Mouse (Mus musculus) thymus, adult 2 months (tissue): ENCODE data around the gene Taf9b. TPM values are rescaled to one million over a fixed set of nuclear protein-coding genes. Genes with fewer than 3 reads are reported as not detected.
"Not testable (repeated sequence)": the region's sequence is repeated elsewhere in the genome, so short reads cannot be mapped to it uniquely, and the experiment has no call there.

ENCODE experiments used
- DNase-seq: peaks from one replicate; pipeline ENCODE4 v3.0.0; 2021
- H3K27ac ChIP-seq: fragments of 200-500 bp; 2 replicates; pipeline ENCODE4 v1.5.1; 2012; ENCODE audit warnings: low read length, control low read depth; ENCODE audit not compliant: control insufficient read depth, insufficient read depth
- H3K27me3 ChIP-seq: fragments of 200-500 bp; 2 replicates; pipeline ENCODE4 v1.6.1; 2012; ENCODE audit warnings: mild to moderate bottlenecking, low read length, moderate library complexity, mixed read lengths; ENCODE audit not compliant: control insufficient read depth, insufficient read depth
- H3K36me3 ChIP-seq: fragments of 200-500 bp; 2 replicates; pipeline ENCODE4 v1.6.1; 2012; ENCODE audit warnings: mild to moderate bottlenecking, low read length, moderate library complexity; ENCODE audit not compliant: control insufficient read depth, insufficient read depth
- H3K4me1 ChIP-seq: fragments of 200-500 bp; replicated peaks from 2 replicates; pipeline ENCODE4 v1.6.1; 2012; ENCODE audit warnings: low read length; ENCODE audit not compliant: control insufficient read depth, insufficient read depth
- H3K4me3 ChIP-seq: fragments of 200-500 bp; 2 replicates; pipeline ENCODE4 v1.5.1; 2012; ENCODE audit warnings: mild to moderate bottlenecking, low read length, control low read depth, moderate library complexity; ENCODE audit not compliant: control insufficient read depth, insufficient read depth
- CTCF ChIP-seq: fragments of 200-500 bp; IDR thresholded peaks from 2 replicates; pipeline ENCODE4 v1.5.1; 2012; ENCODE audit warnings: mild to moderate bottlenecking, control low read depth, low read length, moderate library complexity, borderline replicate concordance; ENCODE audit not compliant: control insufficient read depth, poor library complexity, insufficient read depth; ENCODE audit errors: extremely low read depth
- POLR2A ChIP-seq: fragments of 200-500 bp; IDR thresholded peaks from 2 replicates; pipeline ENCODE4 v1.6.1; 2012; ENCODE audit warnings: mild to moderate bottlenecking, low read length, control low read depth, moderate library complexity; ENCODE audit not compliant: control insufficient read depth, poor library complexity, insufficient read depth; ENCODE audit errors: extremely low read depth
- WGBS: fragments of 180-500 bp; shearing (Covaris S2); methylation state at CpG from one replicate; pipeline ENCODE4 v1.1.7; 2018; 5-methylcytosine and 5-hydroxymethylcytosine counted together
- polyA plus RNA-seq: library from polyadenylated mRNA; depleted of rRNA; stranded (reverse); fragments of >200 nt; gene quantifications from 2 replicates; pipeline ENCODE4 v1.2.3, GENCODE M21; 2012; rRNA removed

Gene Taf9b
- 4.4 and 5.5 TPM in 2 replicates for polyA plus RNA-seq

GRCm38 (mm10) chrX:106221058-106221457 is at the start of gene Taf9b:
TSS of gene Taf9b (minus strand) at chrX:106221158.
- Histone ChIP-seq H3K27me3 (no peaks in the 10 kb centered on the region), H3K27ac (no peak within 1 kb of the TSS), H3K4me3 (no peak within 1 kb of the TSS), H3K4me1 (no peaks in the 10 kb centered on the region; the same call in 1 of the 2 replicates), H3K36me3 (no peaks in the 10 kb centered on the region)
- no peak for DNase-seq
- no peak for TF ChIP-seq CTCF
- TF ChIP-seq POLR2A = no peak
- WGBS = 97% methylated on average over 24 of the region's 25 CpGs

- TF ChIP-seq POLR2A = no peak
- no peak for TF ChIP-seq CTCF
- no peak within 1 kb of the TSS for H3K4me3 ChIP-seq
- no peaks in the 10 kb centered on the region for H3K36me3 ChIP-seq
- 88% methylated on average over 4 of the region's 4 CpGs for WGBS
- no peaks in the 10 kb centered on the region for H3K4me1 ChIP-seq
- H3K27ac ChIP-seq = no peak within 1 kb of the TSS
- no peak for DNase-seq
- no peaks in the 10 kb centered on the region for H3K27me3 ChIP-seq
These were observed 34.3 kb upstream of the Taf9b start, which contains the start of gene Fnd3c2 for GRCm38 (mm10) chrX:106255276-106255675. TSS of gene Fnd3c2 (minus strand) at chrX:106255376.

- TF ChIP-seq CTCF (no peak), POLR2A (no peak)
- Histone ChIP-seq H3K27me3 (no peaks in the 10 kb centered on the region), H3K4me1 (no peaks in the 10 kb centered on the region; the same call in 1 of the 2 replicates), H3K36me3 (no peaks in the 10 kb centered on the region), H3K4me3 (peak overlapping the region; percentile 98), H3K27ac (no peak overlapping the region)
- peak; percentile 62 for DNase-seq
- WGBS = 2% methylated on average over 47 of the region's 60 CpGs
These were observed 1.6 kb downstream of the Taf9b start for GRCm38 (mm10) chrX:106219171-106220032.

GRCm38 (mm10) chrX:106209100-106209499 is 11.9 kb downstream of the Taf9b start:
- no peak for TF ChIP-seq CTCF
- TF ChIP-seq POLR2A = no peak
- no peak for DNase-seq
- WGBS = 94% methylated on average over 2 of the region's 2 CpGs
- Histone ChIP-seq H3K4me3 (no peak overlapping the region), H3K27me3 (no peaks in the 10 kb centered on the region), H3K36me3 (no peaks in the 10 kb centered on the region), H3K27ac (no peak overlapping the region), H3K4me1 (no peaks in the 10 kb centered on the region)

GRCm38 (mm10) chrX:106198904-106199303 is 22.1 kb downstream of the Taf9b start:
- peaks cover 38% of the 10 kb centered on the region for H3K36me3 ChIP-seq
- no peak for TF ChIP-seq POLR2A
- TF ChIP-seq CTCF = no peak
- no peaks in the 10 kb centered on the region for H3K4me1 ChIP-seq
- no peak overlapping the region for H3K27ac ChIP-seq
- no peak for DNase-seq
- H3K4me3 ChIP-seq = no peak overlapping the region
- no peaks in the 10 kb centered on the region for H3K27me3 ChIP-seq
- WGBS = 91% methylated on average over 5 of the region's 5 CpGs

- H3K27me3 ChIP-seq = no peaks in the 10 kb centered on the region
- H3K4me1 ChIP-seq = no peaks in the 10 kb centered on the region
- peaks cover 36% of the 10 kb centered on the region for H3K36me3 ChIP-seq
- TF ChIP-seq CTCF (no peak), POLR2A (no peak)
- WGBS = 80% methylated on average over 5 of the region's 5 CpGs
- DNase-seq = no peak
- no peak overlapping the region for H3K4me3 ChIP-seq
- H3K27ac ChIP-seq = no peak overlapping the region
These were observed 23.6 kb downstream of the Taf9b start for GRCm38 (mm10) chrX:106197308-106197707.

GRCm38 (mm10) chrX:106194361-106194760 is 26.6 kb downstream of the Taf9b start:
- not testable (repeated sequence) for H3K27me3 ChIP-seq, DNase-seq, H3K4me3 ChIP-seq, H3K4me1 ChIP-seq, H3K27ac ChIP-seq
- H3K36me3 ChIP-seq = peaks cover 23% of the 10 kb centered on the region
- WGBS = 98% methylated on average over 6 of the region's 6 CpGs
